Mouse (Mus musculus): ENCODE results near the gene Pgpep1. TPM values are rescaled to one million over a fixed set of nuclear protein-coding genes. Genes with fewer than 3 reads are reported as not detected.

Gene Pgpep1
- polyA plus RNA-seq, 3 experiments from 2014 or later, result 3.8 to 6.4 (median 4.8) TPM

DNA sequence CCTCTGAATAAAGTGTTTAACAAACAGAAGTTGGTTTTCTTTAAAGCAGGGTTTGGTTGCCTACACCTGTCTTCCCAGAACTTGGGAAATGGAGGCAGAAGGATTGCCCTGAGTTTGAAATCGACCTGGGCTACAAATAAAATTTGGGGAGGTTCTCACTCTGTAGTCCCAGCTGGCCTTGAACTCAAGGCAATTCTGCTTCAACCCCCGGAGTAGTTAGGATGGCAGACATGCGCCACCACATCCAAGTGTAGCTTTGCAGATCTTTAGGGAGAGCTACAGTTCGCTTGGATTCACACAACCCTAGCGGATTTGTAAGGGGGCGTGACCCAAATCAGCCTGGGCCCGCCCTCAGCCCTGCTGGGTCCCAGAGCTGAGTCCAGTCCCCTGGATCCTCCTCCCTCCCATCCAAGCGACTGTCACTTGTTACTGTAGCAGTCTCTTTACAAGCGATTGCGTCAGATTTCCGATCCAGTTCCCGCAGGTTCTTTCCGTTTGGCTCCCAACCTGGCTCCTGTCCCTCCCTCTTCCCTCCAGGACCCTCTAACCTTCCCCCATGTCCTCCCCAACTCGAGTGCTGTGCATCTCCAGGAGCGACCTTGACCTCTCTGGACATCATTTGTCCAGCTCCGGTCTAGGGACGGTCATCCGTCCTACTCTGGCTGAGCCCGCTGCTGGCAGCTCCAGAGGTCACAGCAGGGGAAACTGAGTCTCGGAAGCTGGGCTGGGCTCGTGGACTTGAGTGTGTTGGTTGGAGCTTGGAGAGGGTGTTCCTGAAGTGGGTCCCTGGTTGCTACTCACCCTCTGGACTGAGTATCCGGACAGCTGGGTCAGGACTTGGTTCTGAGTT lies 29.4 kb downstream of the Pgpep1 start:
- ATAC-seq, result no peak

- ATAC-seq, result peak; percentile 80
Measured at GRCm38 (mm10) chr8:70629574-70630531, 30.3 kb downstream of the Pgpep1 start.

GRCm38 (mm10) chr8:70628986-70629490 lies 31.1 kb downstream of the Pgpep1 start:
- ATAC-seq, result no peak

DNA sequence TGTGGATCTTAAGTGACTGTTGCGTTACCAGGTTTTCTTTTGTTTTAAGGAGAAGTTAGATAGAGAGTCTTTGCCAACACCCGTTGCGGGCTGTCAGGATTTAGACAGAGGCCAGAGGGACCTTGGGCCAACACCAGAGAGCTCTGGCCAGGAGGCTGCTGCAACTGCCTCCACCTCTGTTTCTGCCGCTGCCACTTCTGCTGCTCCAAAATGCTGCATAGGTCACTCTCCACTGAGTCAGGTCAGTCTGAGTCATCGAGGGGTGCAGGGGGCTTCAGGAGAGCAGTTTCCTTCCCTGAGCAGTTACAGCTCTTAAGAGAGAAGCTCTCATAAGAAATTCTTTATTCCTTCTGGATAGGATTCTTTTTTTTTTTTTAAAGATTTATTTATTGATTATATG lies 33.1 kb downstream of the Pgpep1 start:
- no peak for ATAC-seq

DNA sequence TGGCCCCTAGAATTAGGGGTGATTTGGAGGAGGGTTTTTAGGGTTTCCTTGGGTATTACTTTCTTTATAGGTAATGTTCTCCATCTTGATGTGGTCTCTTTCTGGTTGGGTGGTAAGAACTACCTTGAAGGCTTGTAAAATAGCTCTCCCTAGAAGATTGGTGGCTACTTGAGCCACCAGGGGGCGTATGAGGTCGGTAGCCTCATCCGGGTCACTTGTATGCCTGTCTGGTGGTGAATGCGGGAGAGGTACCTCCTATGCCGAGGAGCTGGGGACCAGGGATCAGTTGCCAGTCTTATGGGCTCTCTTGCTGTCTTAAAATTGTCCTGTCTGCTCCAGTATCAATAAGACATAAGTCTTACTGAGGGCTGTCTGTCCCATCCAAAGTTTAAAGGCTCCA lies 35.1 kb downstream of the Pgpep1 start:
- ATAC-seq, result no peak

- ATAC-seq, result no peak
Measured at GRCm38 (mm10) chr8:70622220-70622619, 38.0 kb downstream of the Pgpep1 start.

- peak; percentile 35 for ATAC-seq
Measured at GRCm38 (mm10) chr8:70618888-70619334, 41.3 kb downstream of the Pgpep1 start.

GRCm38 (mm10) chr8:70617985-70618384 lies 42.2 kb downstream of the Pgpep1 start:
- no peak for ATAC-seq

DNA sequence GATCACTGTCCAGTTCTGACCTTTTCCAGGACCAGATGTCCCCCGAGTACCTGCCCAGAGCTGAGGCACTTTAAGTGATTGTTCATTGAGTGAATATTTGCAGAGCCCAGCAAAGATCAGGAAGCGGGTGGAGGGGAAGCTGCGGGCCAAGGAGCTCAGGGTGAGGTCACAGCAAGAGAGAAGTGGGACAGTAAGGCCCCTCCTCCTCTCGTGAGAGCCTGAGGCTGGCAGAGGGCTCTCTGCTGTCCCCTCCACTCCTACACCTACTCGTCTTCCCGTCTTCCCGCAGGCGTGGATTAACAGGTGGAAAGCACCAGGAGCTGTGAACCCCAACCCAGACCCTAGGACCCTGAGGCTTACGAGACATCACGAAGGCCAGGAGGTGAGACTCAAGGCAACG lies 43.5 kb downstream of the Pgpep1 start:
- ATAC-seq, result no peak

DNA sequence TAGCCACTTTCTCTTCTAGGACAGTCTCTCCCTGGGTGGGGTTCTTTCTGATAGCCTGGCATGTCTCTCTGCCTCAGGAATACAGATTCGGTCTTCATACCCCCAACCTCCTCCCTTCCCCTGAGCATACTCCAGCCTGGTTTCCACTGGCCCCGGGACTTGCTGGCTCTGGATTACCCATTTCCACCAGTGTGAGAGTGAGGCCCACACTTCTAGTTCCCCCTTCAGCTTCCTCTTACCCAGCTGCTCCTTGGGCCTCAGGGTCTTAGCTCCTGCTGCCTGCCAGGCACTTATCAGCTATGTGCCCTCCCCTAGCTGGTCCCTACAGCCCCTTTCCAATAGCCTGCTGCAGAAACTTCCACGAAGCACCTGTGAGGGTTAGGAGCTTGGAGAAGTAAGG lies 44.3 kb downstream of the Pgpep1 start, which contains the start of gene Lrrc25:
Gene Lrrc25, plus strand, starts transcription at position 262 of the 400 bp plus-strand sequence.
- no peak for ATAC-seq

GRCm38 (mm10) chr8:70615281-70615680 lies 44.9 kb downstream of the Pgpep1 start:
- no peak for ATAC-seq

- ATAC-seq, result no peak
Measured at GRCm38 (mm10) chr8:70614469-70614868, 45.7 kb downstream of the Pgpep1 start.

- ATAC-seq, result no peak
Measured at GRCm38 (mm10) chr8:70613763-70614162, 46.4 kb downstream of the Pgpep1 start.

- ATAC-seq, result peak; percentile 29
Measured at GRCm38 (mm10) chr8:70611849-70612248, 48.3 kb downstream of the Pgpep1 start.

GRCm38 (mm10) chr8:70610796-70611771 lies 49.1 kb downstream of the Pgpep1 start:
- peak; percentile 1 for ATAC-seq

DNA sequence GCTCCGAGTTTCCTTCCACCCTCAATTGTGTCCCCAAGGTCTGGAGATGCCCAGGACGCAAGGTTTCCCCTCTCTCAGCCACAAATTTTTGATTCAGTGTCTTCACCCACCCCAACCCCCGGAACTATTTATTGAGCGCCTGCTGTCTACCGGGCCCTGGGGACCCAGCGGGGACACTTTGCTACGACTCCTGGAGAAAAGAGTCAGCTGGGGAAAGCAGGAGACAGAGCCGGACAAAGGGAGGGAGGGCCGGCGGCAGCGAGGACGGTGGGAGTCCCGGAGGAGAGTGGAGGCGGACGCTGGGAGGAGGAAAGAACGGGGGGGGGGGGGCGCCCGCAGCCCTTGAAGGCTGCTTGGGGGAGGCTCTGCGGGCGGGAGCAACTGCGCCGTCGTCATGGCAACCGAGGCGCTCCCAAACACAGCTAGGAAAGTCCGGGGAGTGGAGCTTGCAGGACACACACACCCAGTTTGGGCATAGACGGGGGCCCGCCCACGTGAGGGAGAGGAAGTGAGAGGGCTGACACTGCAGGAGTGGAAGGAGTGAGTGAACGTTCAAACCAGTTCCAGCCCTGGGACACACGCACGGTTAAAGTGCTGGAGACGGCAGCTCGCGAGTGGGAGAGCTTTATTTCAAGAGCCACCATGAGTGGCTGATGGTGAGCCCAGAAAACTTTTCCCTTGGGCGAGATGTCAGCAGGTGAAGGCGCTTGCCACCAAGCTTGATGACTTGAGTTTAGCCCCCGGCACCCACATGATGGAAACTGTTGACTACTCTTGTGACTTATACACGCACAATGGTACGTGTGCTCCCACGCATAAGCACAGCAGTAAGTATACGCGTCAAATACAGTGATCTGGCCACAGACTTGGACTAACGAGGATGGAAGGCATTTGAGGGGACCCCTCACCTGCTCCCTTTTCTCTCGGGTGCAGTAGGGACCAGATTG lies 50.1 kb downstream of the Pgpep1 start:
- ATAC-seq, result peak; percentile 59

DNA sequence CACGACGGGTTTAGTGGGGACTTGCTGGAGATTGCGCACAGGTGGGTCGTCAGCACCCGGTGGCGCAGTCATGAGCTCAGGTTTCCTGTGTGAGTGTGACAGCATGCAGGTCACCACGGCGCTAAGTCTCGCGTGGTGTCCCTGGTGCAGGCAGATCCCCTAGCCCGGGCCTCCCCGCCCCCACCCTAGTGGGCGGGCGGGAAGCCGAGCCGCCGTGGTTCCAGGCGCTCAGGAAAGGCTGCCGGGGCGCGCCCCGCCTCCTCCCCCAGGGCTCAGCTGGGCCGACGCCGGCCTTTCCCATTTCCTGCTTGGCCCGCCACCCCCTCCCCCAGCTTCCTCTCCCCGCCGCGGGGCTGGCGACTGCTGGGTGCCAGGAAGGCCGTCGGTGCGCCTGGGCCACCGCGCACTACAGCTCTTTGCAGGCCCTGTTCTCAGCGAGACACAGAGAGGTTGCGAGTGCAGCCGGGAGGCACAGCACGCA lies 50.8 kb downstream of the Pgpep1 start:
- peak; percentile 55 for ATAC-seq

DNA sequence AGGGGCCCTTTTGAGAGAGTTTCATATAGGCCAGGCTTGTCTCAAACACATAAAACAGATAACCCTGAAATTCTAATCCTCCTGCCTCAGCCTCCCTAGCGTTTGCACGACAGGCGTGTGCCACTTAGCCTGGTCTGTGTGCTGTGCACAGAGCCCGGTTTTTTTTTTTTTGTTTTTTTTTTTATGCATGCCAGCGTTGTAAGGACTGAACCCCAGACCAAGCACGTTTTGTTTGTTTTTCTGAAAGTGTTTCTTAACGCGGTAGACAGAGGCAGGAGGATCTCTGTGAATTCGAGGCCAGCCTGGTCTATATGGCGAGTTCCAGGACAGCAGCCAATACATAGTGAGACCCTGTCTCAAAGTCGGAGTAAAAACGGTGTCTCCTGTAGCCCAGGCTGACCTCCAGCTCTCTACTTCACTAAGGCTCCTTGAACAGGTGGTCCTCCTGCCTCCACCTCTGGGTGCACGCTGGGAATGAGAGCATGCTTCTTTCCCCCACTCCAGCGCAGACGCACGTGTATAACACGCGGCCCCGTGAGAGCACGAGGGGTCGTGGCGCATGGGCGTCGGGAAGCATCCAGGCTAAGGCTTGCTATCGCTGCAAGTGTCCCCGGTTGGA lies 51.3 kb downstream of the Pgpep1 start, which contains the start of gene Ssbp4:
Gene Ssbp4, minus strand, starts transcription at position 124 of the 619 bp plus-strand sequence.
- ATAC-seq, result no peak

GRCm38 (mm10) chr8:70607898-70608748 lies 52.1 kb downstream of the Pgpep1 start:
- ATAC-seq, result peak; percentile 10

Data from inflammation-experienced regulatory T-cells, adult 6 months (primary cell).